Mouse (Mus musculus): Measurements from ENCODE around the gene Usp54. TPM values are rescaled to one million over a fixed set of nuclear protein-coding genes. Genes with fewer than 3 reads are reported as not detected.

The Usp54 gene
- 11.9 and 12.9 TPM in 2 replicates for polyA plus RNA-seq (2016; fragmentation: Nextera tagmentation; extraction: Ambion mirVana)

DNA sequence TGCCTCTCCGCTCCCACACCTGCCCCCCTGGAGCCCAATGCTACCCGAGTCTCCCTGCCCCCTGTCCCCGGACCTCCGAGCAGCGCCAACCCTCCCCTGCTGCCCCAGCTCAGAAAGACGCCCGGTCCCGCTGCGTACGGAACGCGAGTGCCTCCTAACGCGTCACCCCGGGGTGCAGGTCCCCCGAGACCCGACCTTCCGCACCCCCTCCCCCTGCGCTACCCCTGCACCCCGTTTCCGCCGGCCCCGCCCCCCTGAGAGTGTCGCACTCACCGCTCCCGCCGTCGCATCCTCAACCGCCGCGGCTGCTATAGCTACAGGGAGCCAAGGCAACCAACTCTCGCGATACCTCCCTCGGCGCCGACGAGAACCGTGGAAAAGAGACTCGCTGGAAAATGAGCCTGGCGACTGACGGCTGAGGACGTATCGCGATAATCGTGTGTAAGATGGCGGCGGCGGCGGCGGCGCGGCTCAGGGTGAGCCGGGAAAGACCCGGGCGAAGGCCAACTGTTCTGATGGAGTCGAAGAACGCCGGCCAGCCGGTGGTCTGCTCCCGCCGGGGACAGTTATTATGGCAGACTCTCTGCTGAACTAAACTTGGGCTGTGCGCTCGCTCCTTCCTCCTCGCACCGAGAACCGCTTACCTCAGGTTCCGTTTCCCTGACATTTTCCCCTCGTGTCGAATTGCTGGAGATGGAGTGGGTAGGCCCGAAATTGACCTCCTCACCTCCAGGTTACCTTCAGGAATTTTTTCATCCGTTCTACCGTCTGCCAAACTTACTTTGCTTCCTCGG is at the start of gene Usp54:
Gene Usp54 (minus strand): TSS at position 420 of the 794 bp plus-strand sequence.
- Histone ChIP-seq H3K9ac (peak within 1 kb of the TSS; percentile 84), H3K4me3 (peak within 1 kb of the TSS; percentile 78), H3K9me3 (no peaks in the 10 kb centered on the region), H3K4me1 (peaks cover 3% of the 10 kb centered on the region; the same call in 1 of the 2 replicates), H3K36me3 (no peaks in the 10 kb centered on the region), H3K27me3 (replicated peaks) (no peaks in the 10 kb centered on the region), H3K27ac (peak within 1 kb of the TSS; percentile 68; the same call in 1 of the 2 replicates), H3K4me2 (replicated peaks) (peak within 1 kb of the TSS; percentile 81)
- under 1% methylated on average over 73 of the region's 73 CpGs for WGBS
- ATAC-seq (ENCODE audit: low FRiP score, low read depth): peak; percentile 95

GRCm38 (mm10) chr14:20689009-20689408 is 48.1 kb upstream of the Usp54 start:
- H3K4me2 ChIP-seq (replicated peaks): no peak overlapping the region
- no peak overlapping the region for H3K4me3 ChIP-seq
- no peak overlapping the region for H3K9ac ChIP-seq
- no peaks in the 10 kb centered on the region for H3K9me3 ChIP-seq
- 89% methylated on average over 2 of the region's 2 CpGs for WGBS
- H3K27me3 ChIP-seq (replicated peaks): no peaks in the 10 kb centered on the region
- H3K4me1 ChIP-seq: no peaks in the 10 kb centered on the region
- no peak for ATAC-seq (ENCODE audit: low FRiP score, low read depth)
- H3K36me3 ChIP-seq: peaks cover 98% of the 10 kb centered on the region
- H3K27ac ChIP-seq: no peak overlapping the region

DNA sequence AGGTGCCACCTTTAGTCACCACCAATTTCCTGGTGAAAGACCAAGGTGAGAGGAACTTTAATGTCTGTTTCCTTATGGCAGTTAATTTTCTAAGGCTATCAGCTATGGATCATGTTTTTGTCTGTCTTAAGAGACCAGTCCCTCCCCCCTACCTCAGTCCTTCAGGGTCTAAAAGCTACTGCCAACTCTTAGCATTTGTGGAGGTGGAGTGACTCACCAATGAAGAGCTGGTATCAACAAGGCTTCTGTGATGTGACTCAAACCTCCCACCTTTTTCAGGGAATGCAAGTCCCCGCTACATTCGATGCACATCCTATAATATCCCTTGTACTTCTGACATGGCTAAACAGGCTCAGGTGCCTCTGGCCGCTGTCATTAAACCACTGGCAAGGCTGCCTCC is 45.7 kb upstream of the Usp54 start:
- ATAC-seq (ENCODE audit: low FRiP score, low read depth): no peak

DNA sequence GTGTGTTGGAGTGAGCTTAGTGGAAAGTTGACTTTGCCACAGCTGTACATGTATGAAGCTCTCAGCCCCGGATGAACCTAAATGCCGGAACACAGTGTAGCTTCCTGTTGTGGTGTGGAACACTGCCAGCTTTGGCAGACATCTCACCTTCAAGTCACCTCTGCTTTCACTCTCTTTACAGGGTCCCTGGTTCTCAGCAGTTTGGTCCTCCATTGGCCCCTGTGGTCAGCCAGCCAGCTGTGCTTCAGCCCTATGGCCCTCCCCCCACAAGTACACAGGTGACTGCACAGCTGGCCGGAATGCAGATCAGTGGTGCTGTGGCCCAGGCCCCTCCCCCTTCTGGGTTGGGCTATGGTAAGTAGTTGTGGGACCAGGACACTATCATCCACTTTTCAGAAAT is 41.6 kb upstream of the Usp54 start:
- Histone ChIP-seq H3K4me3 (no peak overlapping the region), H3K9me3 (no peaks in the 10 kb centered on the region), H3K4me1 (no peaks in the 10 kb centered on the region), H3K27ac (no peak overlapping the region), H3K27me3 (replicated peaks) (no peaks in the 10 kb centered on the region), H3K9ac (no peak overlapping the region), H3K4me2 (replicated peaks) (no peak overlapping the region), H3K36me3 (peaks cover 97% of the 10 kb centered on the region)
- 85% methylated on average over 3 of the region's 3 CpGs for WGBS
- no peak for ATAC-seq (ENCODE audit: low FRiP score, low read depth)

More for the DNA sequence above, 45.7 kb upstream of the Usp54 start:
- no peak overlapping the region for H3K9ac ChIP-seq
- no peaks in the 10 kb centered on the region for H3K27me3 ChIP-seq (replicated peaks)
- no peak overlapping the region for H3K4me3 ChIP-seq
- WGBS: 94% methylated on average over 3 of the region's 3 CpGs
- no peak overlapping the region for H3K27ac ChIP-seq
- H3K4me2 ChIP-seq (replicated peaks): no peak overlapping the region
- H3K9me3 ChIP-seq: no peaks in the 10 kb centered on the region
- H3K36me3 ChIP-seq: peaks cover 98% of the 10 kb centered on the region
- no peaks in the 10 kb centered on the region for H3K4me1 ChIP-seq

DNA sequence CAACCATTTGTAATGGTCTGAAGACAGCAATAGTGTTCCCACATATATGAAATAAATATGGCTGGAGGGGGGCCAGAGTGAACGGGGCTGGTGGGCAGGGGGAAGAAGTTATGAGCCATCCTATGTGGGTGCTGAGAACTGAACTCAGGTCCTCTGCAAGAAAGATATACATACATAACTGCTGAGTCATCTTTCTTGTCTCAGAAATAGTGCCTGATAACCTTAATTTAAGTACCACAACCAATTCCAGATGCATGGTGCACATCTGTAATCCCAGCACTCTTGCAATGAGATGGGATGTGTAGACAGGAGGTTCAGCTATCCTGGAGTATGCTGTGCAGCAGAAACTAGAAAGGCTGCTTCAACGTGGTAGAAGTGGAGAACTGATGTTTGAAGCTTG is 40.9 kb upstream of the Usp54 start:
- H3K27ac ChIP-seq: no peak overlapping the region
- peaks cover 93% of the 10 kb centered on the region for H3K36me3 ChIP-seq
- H3K4me3 ChIP-seq: no peak overlapping the region
- no peak for ATAC-seq (ENCODE audit: low FRiP score, low read depth)
- WGBS: 92% methylated on average over 2 of the region's 2 CpGs
- no peaks in the 10 kb centered on the region for H3K4me1 ChIP-seq
- H3K4me2 ChIP-seq (replicated peaks): no peak overlapping the region
- H3K9ac ChIP-seq: no peak overlapping the region
- H3K27me3 ChIP-seq (replicated peaks): no peaks in the 10 kb centered on the region
- H3K9me3 ChIP-seq: no peaks in the 10 kb centered on the region

DNA sequence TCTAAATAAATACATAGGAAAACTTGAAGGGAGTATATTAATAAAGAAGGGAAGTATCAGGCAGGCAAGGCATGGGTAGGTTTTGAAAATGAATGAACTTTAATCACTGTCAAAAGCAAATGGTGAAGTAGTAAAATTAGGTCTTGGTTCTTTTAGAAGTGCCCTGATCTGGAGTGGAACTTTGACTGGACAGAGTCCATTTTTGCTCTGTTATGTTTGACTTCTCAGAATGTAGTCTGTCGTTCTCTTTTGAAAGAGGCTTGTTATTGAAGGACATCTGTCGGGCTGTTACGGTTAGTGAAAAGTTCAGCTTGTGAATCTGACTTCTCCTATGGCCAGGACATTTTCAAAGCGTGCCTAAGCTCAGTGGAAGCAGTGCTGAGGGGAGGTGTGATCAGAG is 37.0 kb upstream of the Usp54 start:
- H3K27ac ChIP-seq: no peak overlapping the region
- ATAC-seq (ENCODE audit: low FRiP score, low read depth): no peak
- H3K27me3 ChIP-seq (replicated peaks): no peaks in the 10 kb centered on the region
- H3K9me3 ChIP-seq: no peaks in the 10 kb centered on the region
- H3K9ac ChIP-seq: no peak overlapping the region
- H3K4me2 ChIP-seq (replicated peaks): no peak overlapping the region
- H3K4me1 ChIP-seq: peaks cover 8% of the 10 kb centered on the region
- WGBS: 94% methylated on average over 4 of the region's 4 CpGs
- H3K4me3 ChIP-seq: no peak overlapping the region
- peaks cover 65% of the 10 kb centered on the region for H3K36me3 ChIP-seq

GRCm38 (mm10) chr14:20674064-20674833 is 33.4 kb upstream of the Usp54 start, which contains the start of gene Sec24c:
TSS of gene Sec24c (plus strand) at chr14:20674308.
- Histone ChIP-seq H3K36me3 (peaks cover 29% of the 10 kb centered on the region), H3K4me3 (peak within 1 kb of the TSS; percentile 60), H3K4me2 (replicated peaks) (peak within 1 kb of the TSS; percentile 70), H3K27me3 (replicated peaks) (peaks cover 7% of the 10 kb centered on the region; the same call in 1 of the 2 replicates), H3K4me1 (peaks cover 8% of the 10 kb centered on the region), H3K9ac (peak within 1 kb of the TSS; percentile 66), H3K9me3 (no peaks in the 10 kb centered on the region), H3K27ac (peak within 1 kb of the TSS; percentile 23; the same call in 1 of the 2 replicates)
- peak; percentile 97 for ATAC-seq (ENCODE audit: low FRiP score, low read depth)
- WGBS: 2% methylated on average over 43 of the region's 43 CpGs

DNA sequence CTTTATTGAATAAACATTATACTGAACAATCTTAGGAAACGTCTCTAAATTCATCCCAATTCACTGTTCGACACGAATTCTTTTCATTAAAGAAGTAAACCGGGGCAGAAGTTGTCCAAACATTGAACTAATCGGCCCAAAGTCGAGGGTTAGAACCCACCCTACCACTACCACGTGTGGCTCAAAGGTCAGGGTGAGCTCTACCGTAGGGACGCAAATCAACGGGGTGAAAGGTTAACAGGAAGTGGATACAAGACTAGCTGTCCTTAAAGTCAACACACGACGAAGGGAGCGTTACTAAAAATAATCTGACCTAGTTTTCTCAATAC is 32.8 kb upstream of the Usp54 start:
- Histone ChIP-seq H3K27me3 (replicated peaks) (peaks cover 7% of the 10 kb centered on the region; the same call in 1 of the 2 replicates), H3K36me3 (peaks cover 24% of the 10 kb centered on the region), H3K9me3 (no peaks in the 10 kb centered on the region), H3K4me3 (peak overlapping the region; percentile 60), H3K27ac (no peak overlapping the region), H3K4me1 (peaks cover 8% of the 10 kb centered on the region), H3K4me2 (replicated peaks) (peak overlapping the region; percentile 70), H3K9ac (0 out of 2 replicates have a peak overlapping the region, but pooled peaks have one; percentile 33)
- ATAC-seq (ENCODE audit: low FRiP score, low read depth): peak; percentile 78
- 14% methylated on average over 13 of the region's 13 CpGs for WGBS

DNA sequence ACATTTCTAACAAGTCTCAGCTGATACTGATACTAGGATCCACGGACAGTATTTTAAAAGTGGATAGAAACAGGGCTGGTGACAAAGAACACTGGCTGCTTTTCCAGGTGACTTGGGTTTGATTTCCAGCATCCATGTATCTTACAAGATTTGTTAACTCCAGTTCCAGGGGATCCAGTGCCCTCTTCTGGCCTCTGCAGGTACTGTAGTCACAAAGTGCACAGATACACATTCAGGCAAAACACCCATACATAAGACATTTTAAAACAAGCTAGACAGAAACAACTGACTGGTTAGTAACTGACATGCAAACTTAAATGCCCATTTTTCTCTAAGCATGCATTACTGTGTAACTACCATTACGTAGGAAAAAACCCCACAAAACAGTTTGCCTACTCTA is 32.1 kb upstream of the Usp54 start:
- no peak overlapping the region for H3K9ac ChIP-seq
- H3K4me2 ChIP-seq (replicated peaks): no peak overlapping the region
- H3K4me3 ChIP-seq: no peak overlapping the region
- no peak for ATAC-seq (ENCODE audit: low FRiP score, low read depth)
- H3K27ac ChIP-seq: no peak overlapping the region
- no peaks in the 10 kb centered on the region for H3K9me3 ChIP-seq
- peaks cover 8% of the 10 kb centered on the region for H3K4me1 ChIP-seq
- 88% methylated on average over 2 of the region's 2 CpGs for WGBS
- H3K27me3 ChIP-seq (replicated peaks): peaks cover 13% of the 10 kb centered on the region
- peaks cover 17% of the 10 kb centered on the region for H3K36me3 ChIP-seq

DNA sequence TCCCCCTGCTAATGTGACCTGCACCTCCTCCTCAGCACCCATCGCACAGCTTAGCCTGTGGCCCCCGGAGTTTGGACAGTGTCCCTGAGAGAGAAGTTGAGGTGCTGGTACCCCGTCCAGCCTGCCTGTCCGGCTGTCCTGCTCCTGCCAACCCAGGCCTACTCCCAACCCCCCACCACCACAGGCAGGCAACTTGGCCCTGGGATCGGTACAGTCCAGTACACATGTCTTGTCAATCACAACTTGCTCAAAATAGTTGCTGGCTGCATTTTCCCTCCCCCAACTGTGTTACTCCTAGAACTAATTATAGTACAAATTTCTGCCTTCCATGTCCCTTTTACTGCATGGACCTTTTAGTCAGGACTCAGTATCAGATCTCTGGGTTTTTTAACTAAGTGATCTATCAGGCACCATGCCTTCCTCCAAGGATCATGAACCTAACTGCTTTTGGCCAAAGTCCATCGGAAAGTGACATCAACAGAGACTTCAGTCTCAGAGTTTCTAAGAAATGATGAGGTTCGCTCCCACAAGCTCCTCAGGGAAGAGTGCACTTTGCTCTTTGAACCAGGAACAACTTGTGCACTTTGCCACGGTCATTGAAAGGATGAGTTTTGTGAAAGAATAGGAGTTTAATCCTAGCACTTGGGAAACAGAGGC is 27.4 kb upstream of the Usp54 start, which contains the start of gene Synpo2l:
Gene Synpo2l (minus strand): TSS at position 201 of the 657 bp plus-strand sequence.
- no peak within 1 kb of the TSS for H3K9ac ChIP-seq

GRCm38 (mm10) chr14:20667469-20667868 is 26.6 kb upstream of the Usp54 start:
- Histone ChIP-seq H3K4me1 (peaks cover 5% of the 10 kb centered on the region; the same call in 1 of the 2 replicates), H3K4me2 (replicated peaks) (no peak overlapping the region), H3K4me3 (no peak overlapping the region), H3K27me3 (replicated peaks) (peaks cover 31% of the 10 kb centered on the region), H3K9me3 (no peaks in the 10 kb centered on the region), H3K9ac (no peak overlapping the region), H3K36me3 (no peaks in the 10 kb centered on the region), H3K27ac (no peak overlapping the region)
- ATAC-seq (ENCODE audit: low FRiP score, low read depth): no peak
- WGBS: 73% methylated on average over 1 of the region's 1 CpGs

More for the DNA sequence above, 27.4 kb upstream of the Usp54 start, which contains the start of gene Synpo2l:
- no peak for ATAC-seq (ENCODE audit: low FRiP score, low read depth)
- Histone ChIP-seq H3K27ac (no peak within 1 kb of the TSS), H3K4me2 (replicated peaks) (no peak within 1 kb of the TSS), H3K36me3 (no peaks in the 10 kb centered on the region), H3K27me3 (replicated peaks) (peaks cover 26% of the 10 kb centered on the region), H3K9me3 (no peaks in the 10 kb centered on the region), H3K4me1 (peaks cover 5% of the 10 kb centered on the region; the same call in 1 of the 2 replicates), H3K4me3 (no peak within 1 kb of the TSS)
- 86% methylated on average over 8 of the region's 8 CpGs for WGBS

DNA sequence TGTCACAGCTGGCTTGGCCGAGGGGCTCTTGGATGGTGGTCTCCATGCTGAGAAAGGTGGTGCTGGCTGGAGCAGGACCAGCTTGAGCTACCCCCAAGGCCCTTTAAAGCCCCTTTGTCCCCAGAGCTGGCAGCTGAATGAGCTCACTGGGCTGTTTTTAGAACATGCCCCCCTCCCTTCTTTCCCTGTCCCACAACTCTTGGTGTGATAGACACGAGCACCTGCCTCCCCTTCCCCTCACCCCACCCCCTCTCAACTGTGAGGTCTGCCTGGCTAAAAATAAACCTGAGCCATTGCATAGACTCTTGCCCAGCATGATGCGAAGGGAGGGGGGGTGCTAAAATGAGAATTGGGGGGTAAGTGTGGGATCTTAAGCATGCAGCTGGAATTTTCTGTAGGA is 23.6 kb upstream of the Usp54 start:
- Histone ChIP-seq H3K36me3 (no peaks in the 10 kb centered on the region), H3K27ac (no peak overlapping the region), H3K27me3 (replicated peaks) (peaks cover 28% of the 10 kb centered on the region), H3K9me3 (no peaks in the 10 kb centered on the region), H3K4me2 (replicated peaks) (no peak overlapping the region), H3K9ac (no peak overlapping the region), H3K4me3 (no peak overlapping the region), H3K4me1 (peaks cover 19% of the 10 kb centered on the region)
- WGBS: 60% methylated on average over 3 of the region's 3 CpGs
- no peak for ATAC-seq (ENCODE audit: low FRiP score, low read depth)

Measured in neural tube, embryonic 12.5 days (tissue).